Comparison of ENCODE assay signal across 13 mouse cellular contexts in the genomic region with DNA sequence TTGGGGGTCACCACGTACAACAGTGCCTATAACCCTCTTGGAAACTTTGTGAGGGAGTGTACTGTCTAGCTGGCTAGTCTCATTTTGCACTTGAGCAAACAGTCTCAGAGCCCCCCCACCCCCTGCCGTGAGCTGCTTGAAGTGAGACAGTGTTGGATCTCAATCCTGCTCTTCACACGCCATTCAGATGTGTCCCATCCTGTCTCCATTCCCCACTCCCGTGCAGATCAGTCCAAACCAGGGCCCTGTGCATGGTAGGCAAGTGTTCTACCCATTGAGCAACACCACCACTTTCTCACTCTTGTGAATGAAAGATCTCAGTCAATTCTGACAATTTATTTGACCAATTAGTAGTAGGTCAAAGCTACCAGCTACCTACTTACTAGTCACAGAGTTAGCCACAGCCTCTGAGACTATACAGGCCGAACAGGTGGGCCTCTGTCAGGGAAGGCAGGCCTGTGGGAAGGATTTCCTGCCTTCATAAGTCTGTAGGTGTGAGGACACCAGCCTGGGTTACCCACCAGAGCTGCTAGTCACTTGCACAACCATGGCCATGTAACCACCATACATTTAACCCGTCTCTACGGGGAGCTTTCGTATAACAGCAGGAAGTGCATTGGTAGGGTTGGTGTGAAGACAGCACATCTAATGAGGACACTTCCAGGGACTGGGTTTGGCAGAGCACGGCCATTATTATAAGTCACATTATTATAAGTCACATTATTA. TPM values are rescaled to one million over a fixed set of nuclear protein-coding genes. Genes with fewer than 3 reads are reported as not detected.
DNase-seq lines count a peak whose midpoint lies in the region; ATAC-seq lines count a peak whose summit lies in the region.
"Had no signal": no experiment of that assay in that cellular context is flagged by ENCODE, and none has a peak within 500 bp of the region (broad histone marks: within the 10 kb centered on the region; RNA-seq: fewer than 3 reads in every experiment).

No protein-coding gene starts in this region.

- H3K4me2 ChIP-seq in liver, embryonic 13.5 days: no peak overlapping the region
- no peak overlapping the region for H3K4me2 ChIP-seq in hindbrain, embryonic 12.5 days (replicated peaks)
- no peak overlapping the region for H3K4me2 ChIP-seq in hindbrain, embryonic 14.5 days (replicated peaks)
- H3K4me2 ChIP-seq: embryonic facial prominence, embryonic 13.5 days; midbrain, embryonic 13.5 days; neural tube, embryonic 15.5 days had no signal

- no peak overlapping the region for H3K4me3 ChIP-seq in heart, embryonic 10.5 days
- no peak overlapping the region for H3K4me3 ChIP-seq in liver, embryonic 13.5 days (replicated peaks)
- no peak overlapping the region for H3K4me3 ChIP-seq in hindbrain, embryonic 12.5 days
- no peak overlapping the region for H3K4me3 ChIP-seq in hindbrain, embryonic 14.5 days (replicated peaks; ENCODE audit: low read length)
- H3K4me3 ChIP-seq: embryonic facial prominence, embryonic 13.5 days; midbrain, embryonic 13.5 days; neural tube, embryonic 15.5 days had no signal

- H3K9ac ChIP-seq in liver, embryonic 13.5 days: no peak overlapping the region
- no peak overlapping the region for H3K9ac ChIP-seq in hindbrain, embryonic 12.5 days
- H3K9ac ChIP-seq in hindbrain, embryonic 14.5 days: no peak overlapping the region
- H3K9ac ChIP-seq: embryonic facial prominence, embryonic 13.5 days; forebrain, postnatal 0 days; midbrain, embryonic 13.5 days; neural tube, embryonic 15.5 days had no signal

- DNase-seq in heart, adult 11 months: peak; percentile 82
- DNase-seq in heart, embryonic 10.5 days (ENCODE audit: low spot score): no peak
- DNase-seq in spleen, postnatal 14 days (ENCODE audit: low spot score in 2 of 2): peak; percentile 0 to 5
- DNase-seq in spleen, postnatal 36 days (ENCODE audit: low spot score in 2 of 2): no peak
- DNase-seq in liver, embryonic 13.5 days: no peak
- DNase-seq in thymus, postnatal 25 days: peak; percentile 44
- no peak for DNase-seq in hindbrain, embryonic 14.5 days (ENCODE audit: low spot score)
- DNase-seq: forebrain, postnatal 0 days; layer of hippocampus, adult 9-11 months had no signal

- H3K9me3 ChIP-seq in heart, embryonic 10.5 days: no peaks in the 10 kb centered on the region
- no peaks in the 10 kb centered on the region for H3K9me3 ChIP-seq in liver, embryonic 13.5 days (replicated peaks)
- H3K9me3 ChIP-seq in hindbrain, embryonic 12.5 days (replicated peaks): no peaks in the 10 kb centered on the region
- H3K9me3 ChIP-seq in hindbrain, embryonic 14.5 days (ENCODE audit: control insufficient read depth, low read length): no peaks in the 10 kb centered on the region
- H3K9me3 ChIP-seq: embryonic facial prominence, embryonic 13.5 days; midbrain, embryonic 13.5 days; neural tube, embryonic 15.5 days had no signal

- no peak overlapping the region for H3K27ac ChIP-seq in heart, embryonic 10.5 days
- no peak overlapping the region for H3K27ac ChIP-seq in liver, embryonic 13.5 days
- H3K27ac ChIP-seq in hindbrain, embryonic 12.5 days: no peak overlapping the region
- H3K27ac ChIP-seq in hindbrain, embryonic 14.5 days: no peak overlapping the region
- H3K27ac ChIP-seq: embryonic facial prominence, embryonic 13.5 days; midbrain, embryonic 13.5 days; neural tube, embryonic 15.5 days had no signal

- H3K27me3 ChIP-seq in heart, embryonic 10.5 days (ENCODE audit: insufficient read depth, poor library complexity, severe bottlenecking): no peaks in the 10 kb centered on the region
- H3K27me3 ChIP-seq in liver, embryonic 13.5 days: no peaks in the 10 kb centered on the region
- no peaks in the 10 kb centered on the region for H3K27me3 ChIP-seq in hindbrain, embryonic 12.5 days
- H3K27me3 ChIP-seq in hindbrain, embryonic 14.5 days (ENCODE audit: control insufficient read depth, insufficient read depth, low read length): no peaks in the 10 kb centered on the region
- H3K27me3 ChIP-seq: embryonic facial prominence, embryonic 13.5 days; midbrain, embryonic 13.5 days; neural tube, embryonic 15.5 days had no signal

- 89% methylated on average over 9 of the region's 9 CpGs for WGBS in heart, embryonic 10.5 days
- WGBS in liver, embryonic 13.5 days (ENCODE audit: insufficient replicate concordance): 79% methylated on average over 9 of the region's 9 CpGs
- WGBS in hindbrain, embryonic 12.5 days: 89% methylated on average over 9 of the region's 9 CpGs
- 88% methylated on average over 9 of the region's 9 CpGs for WGBS in hindbrain, embryonic 14.5 days

- 0 out of 2 replicates have a peak, but pooled peaks have one; percentile 15 for ATAC-seq in liver, embryonic 13.5 days (ENCODE audit: low read depth)
- ATAC-seq in hindbrain, embryonic 12.5 days (ENCODE audit: low FRiP score): no peak
- no peak for ATAC-seq in hindbrain, embryonic 14.5 days (ENCODE audit: low FRiP score)
- ATAC-seq: forebrain, postnatal 0 days; midbrain, embryonic 13.5 days had no signal

- peaks cover 16% of the 10 kb centered on the region for H3K4me1 ChIP-seq in heart, embryonic 10.5 days
- H3K4me1 ChIP-seq in liver, embryonic 13.5 days (replicated peaks): peaks cover 33% of the 10 kb centered on the region
- H3K4me1 ChIP-seq in hindbrain, embryonic 12.5 days: peaks cover 3% of the 10 kb centered on the region
- H3K4me1 ChIP-seq in hindbrain, embryonic 14.5 days (replicated peaks; ENCODE audit: control insufficient read depth, insufficient read depth, low read length): no peaks in the 10 kb centered on the region; the same call in 1 of the 2 replicates

- no peaks in the 10 kb centered on the region for H3K36me3 ChIP-seq in heart, embryonic 10.5 days
- no peaks in the 10 kb centered on the region for H3K36me3 ChIP-seq in liver, embryonic 13.5 days
- no peaks in the 10 kb centered on the region for H3K36me3 ChIP-seq in hindbrain, embryonic 12.5 days
- no peaks in the 10 kb centered on the region for H3K36me3 ChIP-seq in hindbrain, embryonic 14.5 days (replicated peaks; ENCODE audit: control insufficient read depth, insufficient read depth)
- H3K36me3 ChIP-seq: embryonic facial prominence, embryonic 13.5 days; midbrain, embryonic 13.5 days; neural tube, embryonic 15.5 days had no signal

RNA-seq across cellular contexts. Expression of a gene that starts 21.4 kb away (rescaled TPM):
- 5.2 and 10.4 TPM in 2 replicates for polyA plus RNA-seq in heart, embryonic 10.5 days (2016; fragmentation: Nextera tagmentation; extraction: Ambion mirVana)
- 8.9 and 10.0 TPM in 2 replicates for polyA plus RNA-seq in liver, embryonic 13.5 days (2015; fragmentation: Nextera tagmentation; extraction: Ambion mirVana)
- 16.1 TPM in 2 replicates for polyA plus RNA-seq in hindbrain, embryonic 12.5 days (2016; fragmentation: Nextera tagmentation; extraction: Ambion mirVana)
- 6.8 and 7.9 TPM in 2 replicates for polyA plus RNA-seq in hindbrain, embryonic 14.5 days (2014; fragmentation: Nextera tagmentation; extraction: Ambion mirVana)

Comparison
In these comparisons a context has a peak if more than half of its experiments do, and no peak if none do; other contexts are left out.
1. DNase-seq: peak in heart, adult 11 months (single experiment), spleen, postnatal 14 days (2 of 2) and thymus, postnatal 25 days (single experiment); none in heart, embryonic 10.5 days (single experiment), spleen, postnatal 36 days (0 of 2), liver, embryonic 13.5 days (single experiment) and hindbrain, embryonic 14.5 days (single experiment).